Mouse (Mus musculus): ENCODE data around the gene Rbm12b1.
"Not testable (repeated sequence)": the region's sequence is repeated elsewhere in the genome, so short reads cannot be mapped to it uniquely, and the experiment has no call there.

Rbm12b1 gene

DNA sequence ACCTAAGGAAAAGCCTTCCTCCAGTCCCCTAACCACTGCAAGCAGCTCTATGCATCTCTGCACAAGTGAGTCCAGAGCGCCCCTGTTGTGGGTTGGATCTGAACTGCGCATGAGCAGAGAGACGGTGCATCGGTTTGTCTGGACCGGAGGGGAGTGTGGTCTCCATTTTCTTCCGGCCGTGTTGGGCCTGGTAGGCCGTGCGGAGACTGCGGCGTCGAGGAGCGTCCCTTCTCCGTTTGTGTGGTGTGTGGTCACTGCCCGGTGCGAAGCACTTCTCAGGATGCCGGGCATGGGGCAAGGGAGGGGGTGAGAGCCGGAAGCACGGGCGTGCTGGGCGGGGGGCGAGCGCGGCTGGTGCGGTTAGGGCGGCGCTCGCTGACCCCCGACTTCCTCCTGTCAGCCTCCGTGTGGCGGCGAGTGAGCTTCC lies at the start of gene Rbm12b1:
Gene Rbm12b1, plus strand, starts transcription at position 124 of the 427 bp plus-strand sequence.
- peak; percentile 91 for DNase-seq (ENCODE audit: low read depth)

- not testable (repeated sequence) for DNase-seq (ENCODE audit: low read depth)
Measured at GRCm38 (mm10) chr4:12140592-12141062, 563 bp downstream of the Rbm12b1 start.

GRCm38 (mm10) chr4:12141516-12141915 lies 1.5 kb downstream of the Rbm12b1 start:
- not testable (repeated sequence) for DNase-seq (ENCODE audit: low read depth)

DNA sequence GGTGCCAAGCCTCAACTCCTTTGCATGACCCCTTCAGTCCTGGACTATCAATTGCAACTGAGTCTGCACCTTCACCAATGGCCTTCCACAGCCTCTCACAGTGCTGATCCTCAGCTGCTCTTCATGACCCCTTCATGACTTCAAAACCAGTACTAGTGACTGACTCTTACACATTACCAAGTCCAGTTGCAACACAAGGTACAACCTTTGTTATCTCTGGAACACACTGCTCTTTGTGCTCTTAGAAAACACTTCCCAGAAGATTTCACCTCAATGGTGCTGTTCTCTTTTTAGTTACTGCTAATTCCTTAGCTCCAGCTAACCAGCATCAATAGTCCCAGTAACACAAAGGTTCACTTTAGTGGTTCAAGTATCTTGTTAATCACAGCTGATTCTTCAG lies 7.6 kb downstream of the Rbm12b1 start:
- DNase-seq (ENCODE audit: low read depth), result no peak

DNA sequence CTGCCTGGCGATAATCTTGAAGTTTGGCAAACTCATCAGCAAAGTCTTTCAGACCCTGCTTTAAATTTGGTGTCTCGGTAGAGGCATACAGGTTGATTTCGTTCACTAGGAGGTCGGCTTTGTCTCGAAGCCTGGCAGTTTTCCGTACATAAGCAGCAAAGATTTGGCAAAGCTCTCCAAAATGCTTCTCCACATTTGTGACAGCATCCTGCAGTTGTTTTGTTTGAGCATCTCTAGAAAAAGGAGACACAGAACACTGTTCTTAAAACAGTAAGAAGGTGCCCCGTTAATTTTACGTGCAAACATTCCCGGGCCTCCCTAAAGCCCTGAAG lies 30.9 kb downstream of the Rbm12b1 start:
- DNase-seq (ENCODE audit: low read depth), result no peak

DNA sequence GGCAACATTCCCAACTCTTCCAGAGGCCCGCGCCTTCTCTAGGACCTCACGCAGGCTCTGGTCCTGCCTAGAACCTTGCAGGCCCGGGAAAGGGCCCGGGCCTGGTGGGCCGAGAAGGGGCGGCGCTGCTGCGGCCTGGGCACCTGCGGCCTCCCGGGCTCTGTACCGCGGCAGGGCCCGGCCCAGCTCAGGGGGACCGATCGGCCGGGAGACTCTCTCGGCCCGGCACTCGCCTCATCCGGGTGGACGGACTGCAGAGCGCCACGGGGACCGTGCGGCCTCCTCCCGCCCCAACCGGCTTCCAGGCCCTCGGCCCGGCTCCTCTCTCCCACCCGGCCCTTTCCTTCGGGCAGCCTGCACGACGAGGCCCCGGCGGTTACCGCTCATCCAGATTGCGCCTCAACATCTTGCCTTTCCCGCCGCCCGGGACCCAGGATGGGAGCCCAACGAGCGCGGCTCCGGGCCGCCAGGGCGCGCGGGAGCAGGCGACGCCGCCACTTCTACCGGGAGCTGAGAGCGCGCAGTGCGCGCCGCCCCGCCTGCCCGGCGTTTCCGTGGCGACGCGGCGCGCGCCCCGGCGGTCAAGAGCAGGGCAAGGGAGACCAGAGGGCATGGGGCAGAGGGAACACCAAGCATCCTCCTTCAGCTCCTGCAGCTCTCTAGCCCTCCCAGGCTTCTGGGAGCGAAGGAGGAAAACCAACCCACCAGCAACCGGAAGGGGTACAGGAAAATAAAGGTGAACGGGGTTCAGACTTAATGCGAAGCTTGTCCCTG lies 31.4 kb downstream of the Rbm12b1 start, which contains the start of gene Fam92a:
Gene Fam92a, minus strand, starts transcription at position 698 of the 774 bp plus-strand sequence.
- DNase-seq (ENCODE audit: low read depth), result peak; percentile 82

DNA sequence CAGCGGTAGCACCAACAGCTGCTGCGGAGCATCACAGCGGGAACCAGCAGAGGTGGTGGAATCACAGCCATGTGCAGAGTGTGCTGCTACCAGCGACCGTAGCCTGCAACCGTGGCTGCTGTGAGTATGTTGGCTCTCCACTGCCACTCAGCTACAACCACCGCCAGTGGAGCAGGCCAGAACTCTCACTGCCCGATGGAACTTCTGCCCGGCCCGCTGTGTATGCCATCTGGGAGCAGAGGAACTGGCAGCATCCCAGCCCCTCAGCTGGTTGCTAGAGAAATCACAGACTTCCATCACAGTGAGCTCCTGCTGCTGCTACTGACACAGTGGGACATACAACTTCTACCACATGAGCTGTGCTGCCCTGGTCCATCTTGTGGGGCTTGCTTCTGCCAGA lies 38.9 kb downstream of the Rbm12b1 start:
- DNase-seq (ENCODE audit: low read depth), result no peak
